Mouse (Mus musculus): ENCODE data around the gene Olfr1428.
A peak's percentile ranks its signal among the peaks of the same experiment; 100 is the strongest.
"Not testable (repeated sequence)": the region's sequence is repeated elsewhere in the genome, so short reads cannot be mapped to it uniquely, and the experiment has no call there.

Olfr1428 gene

DNA sequence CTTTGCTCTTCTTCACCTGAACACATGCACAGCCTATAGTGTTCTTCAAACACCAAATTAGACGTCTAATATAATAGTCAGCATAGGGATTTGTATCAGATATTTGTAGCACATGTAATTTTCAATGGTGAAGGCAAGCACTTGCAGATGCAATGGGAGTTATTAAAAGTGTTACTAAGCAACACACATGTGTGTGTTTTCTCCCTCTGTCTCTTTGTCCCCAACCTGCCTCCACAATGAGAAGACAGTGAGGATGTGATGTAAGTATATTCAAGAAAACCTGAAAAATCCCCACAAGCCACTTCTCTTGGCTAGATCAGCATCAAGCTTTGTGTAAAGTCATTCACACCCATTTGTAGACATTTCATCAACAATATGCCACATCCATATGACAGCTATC lies at the start of gene Olfr1428:
Gene Olfr1428, minus strand, starts transcription at position 101 of the 400 bp plus-strand sequence.
- DNase-seq (ENCODE audit: low read depth) = no peak

- DNase-seq (ENCODE audit: low read depth) = no peak
These were observed 29.8 kb upstream of the Olfr1428 start for GRCm38 (mm10) chr19:12145452-12145851.

GRCm38 (mm10) chr19:12143356-12143755 lies 27.7 kb upstream of the Olfr1428 start:
- DNase-seq (ENCODE audit: low read depth) = no peak

DNA sequence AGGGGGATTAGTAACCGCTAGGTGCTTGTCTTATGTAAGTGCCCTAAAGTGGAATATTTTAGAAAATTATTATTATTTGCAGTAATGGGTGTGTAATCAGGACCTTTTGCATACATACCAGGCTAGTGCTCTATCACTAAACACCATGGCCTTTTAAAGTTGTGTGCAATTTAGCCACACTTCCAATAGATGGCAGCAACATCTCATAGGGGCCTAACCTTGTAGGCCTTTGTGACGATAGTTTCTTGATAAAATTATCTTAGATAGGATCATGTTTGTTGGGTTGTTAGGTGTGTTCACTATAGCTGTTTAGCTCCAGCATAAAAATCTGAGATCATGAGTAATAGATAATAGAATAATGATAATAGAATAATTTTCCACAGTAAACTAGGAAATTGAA lies 18.6 kb upstream of the Olfr1428 start:
- DNase-seq (ENCODE audit: low read depth) = peak; percentile 7

DNA sequence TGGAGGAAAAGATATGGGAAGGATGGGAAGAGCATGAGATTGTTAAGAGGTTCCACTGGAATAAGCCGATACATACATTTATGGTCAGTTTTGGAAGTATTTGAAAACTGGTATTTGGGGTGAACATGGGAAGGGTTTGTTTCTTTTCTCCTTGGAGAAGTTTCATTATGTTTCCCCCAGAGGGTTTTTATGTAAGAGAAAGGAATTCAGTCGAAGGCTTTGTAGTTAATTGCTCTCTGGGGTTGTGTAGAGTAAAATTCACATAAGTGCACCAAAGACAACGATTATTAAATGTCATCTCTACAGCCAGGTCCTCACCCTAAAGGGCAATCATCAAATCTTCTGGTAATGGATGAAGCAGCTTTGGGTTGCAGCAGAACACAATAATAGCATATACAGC lies 7.4 kb upstream of the Olfr1428 start, which contains the start of gene Olfr76:
Gene Olfr76, minus strand, starts transcription at position 101 of the 400 bp plus-strand sequence.
- DNase-seq (ENCODE audit: low read depth) = no peak

DNA sequence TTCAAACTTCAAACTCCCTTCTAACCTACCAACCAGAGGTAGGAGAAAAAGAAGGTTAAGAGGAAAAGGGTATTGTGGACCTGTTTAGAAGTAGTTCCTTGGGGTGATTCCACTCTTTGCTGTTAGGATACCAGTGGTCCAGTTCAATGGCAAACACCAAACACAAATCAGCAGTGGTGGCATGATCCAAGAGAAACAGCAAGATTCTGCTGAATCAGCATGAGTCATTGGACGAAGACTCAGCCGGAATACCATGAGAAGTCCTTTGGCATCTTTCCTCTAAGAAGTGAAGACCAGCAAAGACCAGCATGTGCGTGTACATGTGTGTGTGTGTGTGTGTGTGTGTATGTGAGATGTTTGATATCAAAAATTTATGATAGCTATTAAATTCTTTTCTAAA lies 767 bp upstream of the Olfr1428 start:
- no peak for DNase-seq (ENCODE audit: low read depth)

DNA sequence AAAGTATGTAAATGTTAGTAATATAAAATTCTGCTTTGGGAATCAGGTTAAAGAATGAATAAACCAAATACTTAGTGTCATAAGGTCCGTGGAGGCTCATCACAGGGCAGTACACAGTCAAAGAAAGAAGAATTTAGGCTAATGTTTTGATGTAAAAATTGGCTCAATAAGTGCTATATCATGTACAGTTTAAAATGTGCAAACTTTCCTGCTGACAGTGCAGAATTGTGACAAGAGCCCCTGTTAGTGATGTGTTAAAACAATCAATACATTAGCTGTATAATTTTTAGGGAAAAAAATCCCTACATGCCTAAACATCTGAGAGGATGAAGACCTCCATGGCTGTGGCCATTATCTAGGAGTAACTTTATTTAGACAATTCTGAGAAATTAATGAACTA lies 1.9 kb downstream of the Olfr1428 start:
- DNase-seq (ENCODE audit: low read depth) = no peak

DNA sequence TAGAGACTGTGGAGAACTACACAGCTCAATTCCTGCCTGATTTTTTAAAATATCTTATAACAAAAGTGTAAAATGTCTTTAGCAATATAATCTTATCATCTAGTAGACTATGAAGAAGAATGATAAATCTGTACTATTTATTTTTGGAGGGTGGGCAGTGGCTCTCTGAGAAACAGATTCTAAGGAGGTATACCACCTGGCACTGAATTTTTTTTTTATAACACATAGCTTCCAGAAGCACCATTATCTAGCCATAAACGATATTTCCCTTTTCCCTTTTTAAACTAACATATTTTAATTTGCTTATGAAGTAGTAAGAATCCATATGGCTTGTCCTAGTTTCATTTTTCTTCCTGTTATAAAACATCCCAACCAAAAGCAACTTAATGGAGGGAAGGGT lies 11.2 kb downstream of the Olfr1428 start:
- DNase-seq (ENCODE audit: low read depth) = no peak

- no peak for DNase-seq (ENCODE audit: low read depth)
These were observed 12.5 kb downstream of the Olfr1428 start, which contains the start of gene Olfr1427 for GRCm38 (mm10) chr19:12103234-12103633. TSS of gene Olfr1427 (minus strand) at chr19:12103334.

DNA sequence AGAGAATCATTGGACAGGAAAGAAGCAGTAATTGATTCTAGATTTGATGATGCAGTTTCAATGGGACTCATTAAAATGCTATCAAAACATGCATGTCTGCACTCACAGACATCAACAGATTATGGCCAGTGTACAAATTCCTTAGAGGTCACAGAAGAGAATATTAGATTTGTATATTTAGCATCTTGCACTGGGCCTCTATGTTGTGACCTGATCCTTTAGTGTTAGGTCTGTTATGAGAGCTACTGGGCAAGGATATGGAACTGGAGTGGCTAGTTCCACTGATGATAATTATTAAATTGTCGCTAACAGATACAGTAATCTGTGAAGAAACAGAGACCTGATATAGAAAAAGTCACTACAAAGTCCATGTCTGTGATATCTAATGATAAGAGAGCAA lies 23.8 kb downstream of the Olfr1428 start, which contains the start of gene Olfr1426:
Gene Olfr1426, minus strand, starts transcription at position 101 of the 400 bp plus-strand sequence.
- DNase-seq (ENCODE audit: low read depth) = no peak

- not testable (repeated sequence) for DNase-seq (ENCODE audit: low read depth)
These were observed 38.1 kb downstream of the Olfr1428 start, which contains the start of gene Olfr1425 for GRCm38 (mm10) chr19:12077631-12078030. TSS of gene Olfr1425 (minus strand) at chr19:12077731.

DNA sequence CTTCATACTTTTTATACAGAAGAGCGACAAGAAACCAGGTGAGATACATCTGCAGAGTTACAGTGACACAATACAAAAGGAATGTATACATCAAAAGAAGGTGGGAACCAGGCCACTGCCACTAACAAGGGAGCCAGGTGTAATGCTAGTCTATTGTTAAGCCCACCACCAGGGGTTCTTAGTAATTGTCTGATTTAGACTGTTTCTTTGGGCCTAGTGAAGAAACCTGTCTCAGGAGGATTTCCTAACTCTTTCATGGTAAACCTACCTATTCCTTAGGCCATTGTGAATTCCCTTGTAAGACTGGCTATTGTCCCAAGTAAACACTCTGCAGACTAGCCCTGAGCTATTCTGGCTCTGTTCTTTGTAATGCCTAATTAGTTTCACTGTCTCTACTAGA lies 46.2 kb downstream of the Olfr1428 start:
- DNase-seq (ENCODE audit: low read depth) = not testable (repeated sequence)

DNA sequence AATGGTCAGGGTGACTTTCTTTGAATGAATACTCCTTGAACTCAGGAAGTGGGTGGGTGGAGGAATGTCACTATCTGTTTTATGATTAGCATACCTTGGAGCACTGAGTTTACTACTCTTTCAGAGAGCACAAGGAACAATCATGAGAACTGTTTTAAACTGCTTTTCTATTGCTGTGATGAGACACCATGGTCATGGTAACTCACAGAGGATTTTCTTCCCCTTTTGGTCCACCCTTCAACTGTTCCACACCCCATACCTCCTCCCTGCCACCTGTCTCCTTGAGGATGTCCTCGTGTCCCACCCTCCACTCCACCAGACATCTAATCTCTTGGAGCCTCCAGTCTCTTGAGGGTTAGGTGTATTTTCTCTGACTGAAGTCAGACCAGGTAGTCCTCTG lies 47.9 kb downstream of the Olfr1428 start:
- not testable (repeated sequence) for DNase-seq (ENCODE audit: low read depth)

- not testable (repeated sequence) for DNase-seq (ENCODE audit: low read depth)
These were observed 53.1 kb downstream of the Olfr1428 start, which contains the start of gene Olfr1424 for GRCm38 (mm10) chr19:12062582-12062981. TSS of gene Olfr1424 (minus strand) at chr19:12062682.
